Mouse (Mus musculus): ENCODE results near the gene Cfap300. TPM values are rescaled to one million over a fixed set of nuclear protein-coding genes. Genes with fewer than 3 reads are reported as not detected.

Gene Cfap300
- total RNA-seq, 2 experiments from 2014 or later: 0.26 to 0.37 TPM

- intact Hi-C loops (cut with DNase I): no loop called here
- DNase-seq: no peak
Observed at GRCm38 (mm10) chr9:7990897-7991296, 51.7 kb downstream of the Cfap300 start.

DNA sequence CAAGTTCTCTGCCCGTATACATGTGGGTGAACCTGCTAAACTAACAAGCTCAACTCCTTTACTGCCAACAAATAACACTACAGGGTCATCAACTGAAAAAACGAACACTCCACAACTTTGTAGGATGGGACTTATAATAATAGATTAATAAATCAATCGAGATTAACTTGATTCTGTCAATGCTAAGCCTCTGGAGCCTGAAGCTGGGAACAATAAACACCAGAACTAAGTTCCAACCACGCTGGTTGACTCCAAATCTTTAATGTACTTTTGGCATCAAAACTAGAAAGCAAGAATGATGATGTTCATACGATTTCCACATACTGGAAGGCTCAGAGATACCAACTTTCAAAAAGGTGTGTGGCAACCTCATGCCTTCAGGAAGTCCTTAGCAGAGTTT lies 55.5 kb downstream of the Cfap300 start:
- DNase-seq: no peak
- intact Hi-C loops (cut with DNase I): no loop called here

GRCm38 (mm10) chr9:7984287-7984686 lies 58.3 kb downstream of the Cfap300 start:
- intact Hi-C loops (cut with DNase I): no loop called here
- no peak for DNase-seq

- intact Hi-C loops (cut with DNase I): no loop called here
- no peak for DNase-seq
Observed at GRCm38 (mm10) chr9:7983665-7984064, 59.0 kb downstream of the Cfap300 start.

DNA sequence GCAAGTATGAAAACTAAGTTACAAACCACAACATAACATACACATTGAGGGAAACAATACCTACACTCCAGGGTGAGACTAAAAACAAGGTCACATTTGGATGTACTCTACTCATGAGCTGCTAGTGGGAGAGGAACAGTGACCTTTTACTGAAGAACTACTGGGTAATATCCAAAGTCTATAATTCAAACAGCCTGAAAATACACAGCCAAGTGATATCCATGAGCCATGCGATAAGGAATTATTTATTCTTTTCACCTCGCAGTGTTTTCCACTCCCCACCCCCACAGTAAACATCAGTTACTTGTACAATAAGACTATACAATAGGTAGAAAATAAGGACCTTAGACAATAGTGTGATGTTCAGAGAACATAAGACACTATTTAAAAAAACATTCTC lies 62.5 kb downstream of the Cfap300 start:
- intact Hi-C loops (cut with DNase I): no loop called here
- DNase-seq: no peak

- DNase-seq: no peak
- intact Hi-C loops (cut with DNase I): no loop called here
Observed at GRCm38 (mm10) chr9:7979153-7979916, 63.3 kb downstream of the Cfap300 start.

DNA sequence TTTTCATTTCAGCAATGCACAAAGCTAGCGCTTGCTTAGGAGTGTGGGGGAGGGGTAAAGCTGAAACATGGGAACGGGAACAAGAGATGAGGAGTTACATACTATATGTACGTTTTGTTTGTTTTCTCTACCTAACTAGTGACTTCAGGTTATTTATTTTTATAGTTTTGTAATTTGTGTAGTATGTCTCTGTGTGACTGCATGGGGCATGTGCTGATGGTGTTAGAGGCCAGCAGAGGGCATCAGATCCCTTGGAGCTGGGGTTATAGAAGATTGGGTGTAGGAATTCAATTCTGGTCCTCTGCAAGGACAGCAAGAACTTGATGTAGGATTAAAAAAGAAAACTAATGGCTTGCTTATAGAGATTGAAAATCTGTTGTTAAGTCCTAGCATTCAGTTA lies 64.1 kb downstream of the Cfap300 start:
- intact Hi-C loops (cut with DNase I): no loop called here

GRCm38 (mm10) chr9:7977587-7977986 lies 65.0 kb downstream of the Cfap300 start:
- intact Hi-C loops (cut with DNase I): no loop called here
- DNase-seq: no peak

More for the DNA sequence above, 64.1 kb downstream of the Cfap300 start:
- no peak for DNase-seq

DNA sequence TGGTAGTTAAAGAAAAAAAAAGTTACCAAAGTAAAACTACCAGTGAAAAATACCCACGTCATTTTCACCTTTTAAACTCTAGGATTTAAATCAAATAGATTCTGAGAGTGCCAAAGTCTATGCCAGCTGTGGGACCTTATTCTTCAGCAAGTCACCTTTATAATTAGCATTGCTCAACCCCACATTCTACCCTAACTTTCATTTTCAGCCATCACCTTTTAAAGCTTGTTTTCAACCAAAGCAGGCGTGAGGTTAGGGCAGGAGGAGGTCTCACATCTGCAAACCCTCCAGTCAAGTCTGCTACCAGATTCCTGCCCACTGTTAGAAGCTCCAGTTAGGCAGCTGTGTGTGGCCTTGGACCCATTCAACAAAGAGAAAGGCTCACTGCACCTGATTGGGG lies 70.6 kb downstream of the Cfap300 start:
- no peak for DNase-seq
- intact Hi-C loops (cut with DNase I): no loop called here

Other genes with a start within 250 kb of the Cfap300 start
- 10 to 100 TPM; 18.1 to 21.0 TPM for gene Birc2, start 205.8 kb downstream of the Cfap300 start, total RNA-seq (2021)
- gene Birc3, start 169.6 kb downstream of the Cfap300 start, total RNA-seq (2021): 1 to 10 TPM; 5.0 to 5.3 TPM
- 10 to 100 TPM; 30.8 to 34.9 TPM for gene Yap1, start 38.2 kb downstream of the Cfap300 start, total RNA-seq (2021)
- gene Cep126, start 91.5 kb upstream of the Cfap300 start, total RNA-seq (2021): under 1 TPM; 0.42 to 0.97 TPM

Data from gastrocnemius, postnatal 36 days (tissue).